Mouse (Mus musculus) left cerebral cortex, adult 2 months (tissue): ENCODE results near the gene Tbx15. TPM values are rescaled to one million over a fixed set of nuclear protein-coding genes. Genes with fewer than 3 reads are reported as not detected.
"Not testable (repeated sequence)": the region's sequence is repeated elsewhere in the genome, so short reads cannot be mapped to it uniquely, and the experiment has no call there.

Experiments
- DNase-seq, 2 experiments: peaks; one replicate each; pipeline ENCODE4 v3.0.0; 2021 to 2022; ENCODE audit warnings: low spot score in 2 of 2, mixed read lengths in 1 of 2; ENCODE audit errors: extremely low spot score in 1 of 2
- H3K27ac ChIP-seq: fragments of 200-600 bp; 2 replicates; pipeline ENCODE4 v1.8.1; 2022
- H3K4me3 ChIP-seq: fragments of 200-600 bp; 2 replicates; pipeline ENCODE4 v1.8.1; 2022
- CTCF ChIP-seq: fragments of 200-600 bp; IDR thresholded peaks from 2 replicates; pipeline ENCODE4 v1.8.1; 2022; ENCODE audit warnings: antibody characterized with exemption, mild to moderate bottlenecking, moderate library complexity
- intact Hi-C: fragments of 180-260 bp; cut with DNase I; formaldehyde crosslinking; loops from one replicate; pipeline ENCODE4 v1.15.1; 2025
- total RNA-seq, 2 experiments: library from RNA; stranded (reverse); gene quantifications; 2 replicates each; pipeline ENCODE4 v1.2.3; 2021

Tbx15 gene
- total RNA-seq, 2 experiments from 2014 or later = 0.87 to 1.1 TPM

DNA sequence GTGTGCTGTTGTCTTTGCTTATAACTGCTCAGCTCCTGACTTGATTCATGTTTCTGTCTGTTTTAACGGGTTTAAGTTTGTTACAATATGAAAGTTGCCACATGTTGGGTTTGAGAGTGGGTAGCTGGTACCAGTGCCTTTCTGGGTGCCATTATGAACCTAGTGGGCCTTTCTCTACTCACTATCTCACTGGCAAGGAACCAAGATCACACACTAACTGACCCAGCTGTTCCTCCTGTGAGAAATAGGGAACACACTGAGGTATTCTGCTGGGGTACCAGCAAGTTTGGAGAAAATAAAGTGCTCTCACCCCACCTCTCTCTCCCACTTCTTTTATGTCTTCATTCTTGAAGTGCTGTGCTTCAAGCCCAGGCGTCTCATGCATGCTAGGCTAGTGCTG lies 50.7 kb downstream of the Tbx15 start:
- TF ChIP-seq CTCF = no peak
- DNase-seq = no peak
- intact Hi-C loops = no loop called here
- H3K4me3 ChIP-seq = no peak overlapping the region
- H3K27ac ChIP-seq = no peak overlapping the region

DNA sequence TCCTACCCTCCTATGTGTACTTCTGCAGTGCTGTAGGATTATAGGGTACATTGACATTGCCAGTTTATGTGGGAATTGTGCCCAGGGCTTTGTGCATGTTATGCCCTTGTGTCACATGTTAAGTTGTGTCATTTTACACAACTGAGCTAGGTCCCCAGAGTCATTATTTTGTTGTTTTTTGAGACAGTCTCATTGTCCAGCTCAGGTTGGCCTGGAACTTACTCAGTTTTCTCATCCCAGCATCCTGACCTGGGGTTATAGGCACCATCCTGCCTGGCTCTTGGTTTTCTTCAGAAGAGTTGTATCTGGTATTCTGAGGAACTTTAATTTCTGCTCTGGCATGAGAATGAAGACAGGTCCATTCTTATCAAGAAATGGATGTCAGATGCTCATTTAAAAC lies 51.2 kb downstream of the Tbx15 start:
- no peak overlapping the region for H3K4me3 ChIP-seq
- TF ChIP-seq CTCF = no peak
- H3K27ac ChIP-seq = no peak overlapping the region
- intact Hi-C loops = no loop called here
- DNase-seq = no peak

DNA sequence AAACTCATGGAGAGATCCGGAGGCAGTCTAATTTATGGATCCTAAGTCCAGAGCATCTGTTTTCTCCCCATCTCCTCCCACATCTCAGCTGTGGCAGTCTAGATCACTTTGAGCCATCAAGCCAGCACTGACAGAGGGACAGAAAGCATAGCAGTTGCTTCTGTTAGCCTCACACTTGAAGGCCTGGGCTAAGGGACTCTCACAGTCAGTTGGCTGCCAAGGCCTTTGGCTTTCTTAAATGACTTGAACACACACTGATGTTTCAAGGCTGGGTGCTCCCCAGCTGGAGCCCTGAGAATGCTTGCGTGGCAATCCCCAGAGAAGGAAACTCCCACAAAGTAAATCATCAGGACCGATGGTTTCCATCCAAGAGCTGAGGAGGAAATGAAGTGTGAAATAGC lies 52.4 kb downstream of the Tbx15 start:
- Histone ChIP-seq H3K27ac (no peak overlapping the region), H3K4me3 (no peak overlapping the region)
- DNase-seq = peak in 1 of 2 experiments; percentile 29
- intact Hi-C loops = no loop called here
- no peak for TF ChIP-seq CTCF

DNA sequence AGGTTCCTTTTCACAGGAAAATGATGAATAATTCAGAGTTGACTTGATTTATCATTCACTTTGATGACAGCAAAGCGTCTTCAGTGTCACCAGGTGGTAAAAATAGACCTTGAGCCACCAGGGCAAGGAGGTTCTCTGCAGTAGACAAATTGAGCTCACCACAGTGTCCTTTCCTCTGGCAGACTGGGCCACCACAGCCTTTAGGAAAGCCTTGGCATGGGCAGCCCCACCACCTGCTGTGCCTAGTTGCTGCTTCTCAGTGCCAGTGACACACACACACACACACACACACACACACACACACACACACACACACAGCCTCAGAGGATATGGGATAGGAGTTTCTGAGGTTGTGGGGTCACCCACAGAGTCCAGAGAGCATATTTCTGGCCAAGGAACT lies 54.0 kb downstream of the Tbx15 start:
- H3K27ac ChIP-seq, intact Hi-C loops, DNase-seq, H3K4me3 ChIP-seq: not testable (repeated sequence)

DNA sequence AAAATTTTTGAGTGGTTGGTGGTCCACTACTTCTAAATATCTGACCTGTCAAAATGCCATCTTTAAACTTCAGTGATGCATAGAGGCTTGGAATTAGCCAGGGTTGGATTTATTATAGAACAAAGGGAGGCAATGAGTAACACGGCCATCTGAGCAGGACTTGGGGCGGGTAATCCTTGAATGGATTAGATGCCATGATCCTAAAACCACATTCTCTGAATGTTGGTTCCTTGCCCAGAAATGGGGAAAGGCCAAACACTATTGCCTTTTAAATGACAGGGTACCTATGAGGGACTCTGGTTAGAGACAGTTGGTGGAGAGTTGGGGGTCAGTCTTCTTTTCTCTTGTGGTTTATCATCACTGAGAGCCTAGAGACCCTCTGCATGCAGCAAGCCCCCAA lies 55.1 kb downstream of the Tbx15 start:
- intact Hi-C loops = no loop called here
- TF ChIP-seq CTCF = no peak
- no peak for DNase-seq
- Histone ChIP-seq H3K27ac (no peak overlapping the region), H3K4me3 (no peak overlapping the region)

DNA sequence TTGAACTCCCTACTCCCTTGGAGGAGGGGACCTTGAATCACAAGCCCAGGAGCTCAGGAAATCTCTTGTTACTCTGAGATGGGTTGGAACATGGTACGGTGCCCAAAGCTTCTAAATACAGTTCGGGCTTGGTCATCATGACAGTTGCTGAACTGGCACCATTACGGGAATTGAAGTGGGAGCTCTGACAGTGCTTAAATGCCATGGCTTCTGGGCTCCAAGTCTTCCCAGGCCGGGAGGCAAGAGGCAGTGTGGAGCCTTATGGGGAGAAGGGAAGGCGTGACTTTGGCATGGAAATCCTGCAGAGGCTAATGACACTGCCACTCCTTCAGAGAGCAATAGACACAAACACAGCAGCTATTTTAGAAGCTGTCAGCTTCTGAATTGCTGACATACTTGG lies 56.0 kb downstream of the Tbx15 start:
- Histone ChIP-seq H3K4me3 (no peak overlapping the region), H3K27ac (no peak overlapping the region)
- intact Hi-C loops = no loop called here
- DNase-seq = no peak
- no peak for TF ChIP-seq CTCF

DNA sequence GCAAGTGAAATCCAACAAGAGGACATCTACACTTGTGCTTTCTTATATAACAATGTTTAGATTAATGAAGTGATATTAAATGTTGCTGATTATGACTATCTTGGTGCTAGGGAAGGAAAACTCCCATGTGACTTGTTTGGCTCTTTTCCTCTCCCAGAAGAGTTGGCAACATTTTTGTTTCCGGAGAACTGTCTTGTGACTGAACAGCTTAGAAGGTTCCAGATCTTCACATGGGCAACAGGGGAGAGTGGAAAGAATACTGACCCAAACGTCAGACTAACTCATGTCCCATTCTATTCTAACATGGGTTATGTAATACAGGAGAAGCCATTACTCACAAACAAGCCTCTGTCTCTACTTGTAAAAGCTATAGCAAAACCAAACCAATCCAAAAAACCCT lies 60.7 kb downstream of the Tbx15 start:
- Histone ChIP-seq H3K27ac (no peak overlapping the region), H3K4me3 (no peak overlapping the region)
- DNase-seq = no peak
- intact Hi-C loops = no loop called here
- TF ChIP-seq CTCF = no peak

DNA sequence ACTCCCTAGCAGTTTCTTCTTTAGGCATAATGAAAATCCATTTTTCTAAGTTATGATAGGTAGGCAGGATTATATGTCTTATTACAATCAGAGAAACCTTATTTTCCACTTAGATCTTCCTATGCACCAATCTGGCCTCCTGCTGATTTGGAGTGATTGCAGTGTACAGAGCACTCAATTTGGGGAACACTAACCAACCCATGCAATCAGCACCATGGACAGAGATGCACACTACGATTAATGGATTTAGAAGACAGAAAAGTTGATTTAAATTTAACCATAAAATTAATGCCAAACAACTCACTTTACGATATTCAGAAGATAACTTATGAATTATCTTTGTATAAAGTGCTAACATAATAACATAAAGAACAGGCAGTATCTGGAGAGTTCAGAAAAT lies 70.7 kb downstream of the Tbx15 start:
- intact Hi-C loops = no loop called here
- Histone ChIP-seq H3K4me3 (no peak overlapping the region), H3K27ac (no peak overlapping the region)
- no peak for DNase-seq
- no peak for TF ChIP-seq CTCF

DNA sequence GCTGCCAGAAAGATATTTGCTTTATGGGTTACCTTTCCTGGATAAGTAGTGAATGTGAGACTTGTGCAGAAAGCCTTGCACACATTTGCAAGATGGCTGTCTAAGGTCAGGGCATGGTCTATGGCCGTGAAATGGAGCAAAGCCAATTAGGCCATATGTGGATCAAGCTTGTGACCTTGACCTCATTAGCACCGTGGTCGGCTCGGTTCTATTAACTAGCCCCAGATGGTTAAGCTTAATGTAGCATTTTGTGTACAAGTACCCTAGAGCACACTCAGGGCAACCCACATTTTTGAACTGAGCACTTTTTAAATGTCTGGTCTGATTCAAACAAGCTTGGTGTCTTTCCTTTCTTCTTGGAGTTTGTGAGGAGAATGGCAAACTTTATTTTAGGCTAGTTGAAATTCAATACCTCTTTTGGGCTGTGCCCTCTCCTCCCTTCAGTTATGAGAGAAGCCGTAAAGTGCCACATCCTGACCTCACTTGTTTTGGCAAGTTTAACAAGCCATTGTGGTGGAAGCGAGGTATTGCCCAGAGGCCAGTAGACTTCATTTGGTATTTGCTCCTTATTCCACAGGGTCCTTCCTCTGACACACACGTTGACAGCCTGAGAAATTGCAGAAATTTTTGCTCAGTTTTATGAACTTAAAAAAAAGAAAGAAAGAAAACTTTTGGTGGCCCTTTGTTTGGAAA lies 71.9 kb downstream of the Tbx15 start:
- intact Hi-C loops = no loop called here
- DNase-seq = no peak
- no peak overlapping the region for H3K4me3 ChIP-seq
- no peak overlapping the region for H3K27ac ChIP-seq
- no peak for TF ChIP-seq CTCF

DNA sequence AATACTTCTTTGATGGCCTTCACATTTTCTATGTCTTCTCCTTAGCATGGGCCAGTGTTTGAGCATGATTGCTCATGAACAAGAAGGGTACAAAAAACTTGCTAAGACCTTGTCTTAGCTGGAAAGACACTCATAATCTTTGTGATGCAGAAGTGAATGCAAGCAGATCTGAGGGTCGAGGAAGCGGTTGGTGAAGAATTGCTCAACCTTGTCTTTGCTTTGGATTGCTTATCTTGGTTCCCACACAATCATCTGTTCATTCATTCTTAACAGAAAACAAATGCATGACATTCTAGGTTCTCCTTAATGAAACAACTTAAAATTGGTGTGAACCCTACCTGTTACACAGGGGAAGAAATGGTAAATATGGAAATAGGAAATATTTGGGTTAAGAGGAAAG lies 82.2 kb downstream of the Tbx15 start:
- DNase-seq = no peak
- intact Hi-C loops = no loop called here
- Histone ChIP-seq H3K4me3 (no peak overlapping the region), H3K27ac (no peak overlapping the region)
- TF ChIP-seq CTCF = no peak

DNA sequence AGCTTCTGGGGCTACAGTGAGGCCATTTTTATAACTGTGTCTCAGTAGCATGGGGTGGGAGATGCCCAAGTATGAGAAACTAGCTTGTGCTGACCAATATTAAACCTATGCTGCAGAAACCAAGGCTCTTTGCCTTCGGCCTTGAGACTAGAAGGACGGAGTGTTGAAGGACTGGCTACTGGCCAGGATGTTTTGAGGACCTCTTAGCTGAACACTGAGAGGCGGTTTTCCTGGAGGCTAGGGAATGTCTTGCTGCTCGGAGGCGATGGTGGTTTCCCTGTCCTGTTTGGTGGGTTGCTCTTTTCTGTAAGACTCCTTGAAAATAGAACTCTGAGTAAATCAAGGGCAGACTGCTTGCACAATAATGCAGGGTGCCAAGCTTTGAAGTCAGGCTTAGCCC lies 89.1 kb downstream of the Tbx15 start:
- H3K4me3 ChIP-seq = no peak overlapping the region
- intact Hi-C loops = no loop called here
- H3K27ac ChIP-seq = no peak overlapping the region
- no peak for TF ChIP-seq CTCF
- no peak for DNase-seq

DNA sequence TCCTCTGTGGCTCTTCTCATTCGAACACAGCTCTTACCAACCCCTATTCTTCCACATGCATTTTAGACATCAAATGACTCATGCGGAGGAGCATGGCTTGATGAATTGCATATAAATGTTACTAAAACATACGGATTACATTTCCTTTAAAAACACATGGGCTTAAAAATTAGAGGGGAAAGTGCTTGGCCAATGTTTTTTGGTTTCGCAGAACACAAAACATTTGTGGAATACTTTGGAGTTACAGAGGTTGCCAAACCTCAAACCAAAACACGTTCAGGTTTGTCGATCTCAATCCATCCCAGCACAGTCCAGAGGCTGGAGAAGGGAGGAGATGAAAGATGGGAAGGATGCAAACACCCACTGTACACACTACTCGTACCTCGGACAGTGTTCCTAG lies 90.9 kb downstream of the Tbx15 start:
- no peak overlapping the region for H3K4me3 ChIP-seq
- no peak overlapping the region for H3K27ac ChIP-seq
- no peak for TF ChIP-seq CTCF
- no peak for DNase-seq
- intact Hi-C loops = no loop called here

DNA sequence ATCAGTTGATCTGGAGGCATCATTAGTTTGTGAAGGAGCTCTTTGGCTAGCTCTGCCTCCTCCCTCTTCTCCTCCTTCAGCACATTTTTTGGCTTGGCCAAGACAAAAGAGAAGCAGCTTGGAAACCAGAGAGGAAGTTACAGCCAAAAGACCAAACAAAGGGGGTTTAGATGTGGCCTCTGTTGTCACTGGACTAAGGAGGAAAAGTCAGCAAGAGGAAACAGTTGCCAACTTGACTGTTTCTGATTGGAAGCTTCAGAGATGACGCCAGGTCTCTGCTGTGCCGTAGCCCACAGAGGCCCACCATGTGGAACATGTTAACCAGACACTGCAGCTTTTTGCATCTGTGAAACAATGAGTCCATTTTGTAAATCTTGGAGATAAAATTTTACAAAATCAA lies 96.7 kb downstream of the Tbx15 start:
- H3K4me3 ChIP-seq = no peak overlapping the region
- DNase-seq = no peak
- no peak for TF ChIP-seq CTCF
- H3K27ac ChIP-seq = no peak overlapping the region
- intact Hi-C loops = no loop called here
